Mouse (Mus musculus) Patski (cell line): Measurements from ENCODE around the gene Crocc. TPM values are rescaled to one million over a fixed set of nuclear protein-coding genes. Genes with fewer than 3 reads are reported as not detected.

Experiments
- ATAC-seq: fragments of 100-300 bp; one replicate; pipeline ENCODE4 v1.8.0; 2021
- CTCF ChIA-PET: fragments of 350-600 bp; sonication (Branson Sonifier 250); formaldehyde crosslinking; loops from one replicate; lab custom pipeline; 2022; ENCODE audit warnings: inconsistent platforms; lab: Charles Lee
- POLR2A ChIA-PET: fragments of 350-600 bp; sonication (Branson Sonifier 250); formaldehyde crosslinking; loops from one replicate; lab custom pipeline; 2022; ENCODE audit warnings: antibody characterized with exemption, inconsistent platforms; lab: Charles Lee
- DNase-seq: peaks from one replicate; pipeline ENCODE4 v3.0.0-alpha.2; 2011; ENCODE audit warnings: low read depth, low spot score
- H3K27me3 ChIP-seq: fragments of 371-371 bp; one replicate; pipeline ENCODE4 v1.5.1; 2021
- CTCF ChIP-seq: fragments of 100-300 bp; IDR thresholded peaks from one replicate; pipeline ENCODE4 v1.5.1; 2021
- in situ Hi-C: fragments of 300-500 bp; cut with MboI; formaldehyde crosslinking; loops from 3 replicates; pipeline ENCODE4 v1.11.1; 2018; ENCODE audit warnings: low pct_unique_long_range_greater_than_20kb, mixed read lengths
- polyA plus RNA-seq: library from polyadenylated mRNA; unstranded; gene quantifications from one replicate; pipeline ENCODE4 v1.2.3, GENCODE M21; 2021

Crocc gene
- polyA plus RNA-seq, 1 experiment from 2014 or later, result 11.9 TPM

GRCm38 (mm10) chr4:141021614-141021929, 38.8 kb downstream of the Crocc start:
- H3K27me3 ChIP-seq, result no peaks in the 10 kb centered on the region
- ATAC-seq, result no peak
- no peak for TF ChIP-seq CTCF
- no peak for DNase-seq
- POLR2A ChIA-PET, result interaction anchor here (0.7 to 0.9 kb wide), 2 partner anchors 9 to 13 kb away, joined by 4 to 5 read pairs; no protein-coding TSS in a partner anchor
- CTCF ChIA-PET, result interaction anchor here (1.3 to 3.5 kb wide), 2 partner anchors 10 to 38 kb away, joined by 3 to 13 read pairs; no protein-coding TSS in a partner anchor
- in situ Hi-C loops, result loop anchor here (5.0 kb wide), 1 partner anchor 39 kb away; no protein-coding TSS in a partner anchor

DNA sequence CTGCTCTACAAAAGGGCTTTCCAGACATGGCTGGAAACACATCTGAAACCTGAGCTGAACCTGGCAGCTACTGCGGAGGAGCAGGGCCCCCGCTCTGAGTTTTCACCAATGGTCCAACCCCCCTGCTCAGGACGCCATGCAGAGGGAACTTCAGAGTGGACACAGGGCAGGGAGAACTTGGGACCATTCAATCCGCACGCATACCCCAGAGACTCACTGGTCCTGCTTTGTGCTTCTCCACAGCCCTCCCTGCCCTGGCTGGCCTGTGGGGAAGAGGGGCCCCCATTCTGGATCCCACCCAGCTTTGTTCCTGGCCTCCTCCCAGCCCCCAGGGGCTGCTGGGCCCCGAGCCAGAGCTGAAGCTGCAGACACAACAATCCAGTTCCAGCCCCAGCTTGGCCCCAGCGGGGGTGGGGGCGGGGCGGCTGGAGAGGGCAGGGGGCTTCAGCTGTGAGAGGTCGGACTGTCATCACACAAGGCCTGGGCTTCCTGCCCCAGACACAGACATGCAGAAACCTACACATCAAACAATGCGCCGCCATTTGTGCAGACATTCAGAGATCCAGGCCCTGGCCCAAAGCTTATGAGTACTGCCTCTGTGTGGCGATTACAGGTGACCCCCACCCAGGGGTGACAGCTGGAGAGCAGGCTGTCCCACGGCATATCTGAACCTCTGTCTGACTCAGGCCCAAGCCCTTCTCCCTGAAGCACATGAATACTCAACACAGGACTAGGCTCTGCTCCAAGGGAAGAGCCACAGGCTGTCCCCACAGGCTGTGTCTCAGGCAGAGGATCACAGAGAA, 39.3 kb downstream of the Crocc start:
- ATAC-seq (no peak), DNase-seq (no peak)
- ChIA-PET POLR2A (interaction anchor here (0.8 kb wide), 1 partner anchor 49 kb away, joined by 3 read pairs; no protein-coding TSS in a partner anchor), CTCF (interaction anchor here (1.3 to 3.5 kb wide), 2 partner anchors 11 to 38 kb away, joined by 3 to 13 read pairs; no protein-coding TSS in a partner anchor)
- in situ Hi-C loops, result loop anchor here (5.0 kb wide), 1 partner anchor 39 kb away; no protein-coding TSS in a partner anchor
- TF ChIP-seq CTCF, result no peak
- H3K27me3 ChIP-seq, result no peaks in the 10 kb centered on the region

DNA sequence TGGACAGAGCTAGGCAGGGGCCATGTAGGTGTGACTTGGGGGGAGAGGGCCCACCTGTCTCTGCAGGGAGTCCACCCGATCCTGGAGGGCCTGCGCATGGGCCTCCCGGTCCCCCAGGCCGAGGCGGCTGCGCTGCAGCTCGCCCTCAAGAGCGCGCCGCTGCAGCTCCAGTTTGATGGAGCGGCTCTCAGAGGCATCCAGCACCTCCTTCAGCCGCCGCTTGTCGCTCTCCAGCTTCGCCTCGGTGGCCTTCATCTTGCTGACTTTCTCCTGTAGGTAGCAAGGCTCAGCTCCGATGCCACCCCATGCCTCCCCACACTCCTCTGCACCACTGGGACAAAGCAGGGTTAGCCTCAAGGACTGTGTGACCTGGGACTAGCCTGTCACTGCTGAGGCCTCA, 40.1 kb downstream of the Crocc start:
- in situ Hi-C loops, result loop anchor here (5.0 kb wide), 1 partner anchor 38 kb away; no protein-coding TSS in a partner anchor
- no peaks in the 10 kb centered on the region for H3K27me3 ChIP-seq
- no peak for DNase-seq
- no peak for TF ChIP-seq CTCF
- ChIA-PET POLR2A (no interaction called here), CTCF (interaction anchor here (1.3 to 3.5 kb wide), 3 partner anchors 12 to 37 kb away, joined by 3 to 13 read pairs (median 4); no protein-coding TSS in a partner anchor)
- ATAC-seq, result no peak

GRCm38 (mm10) chr4:141017657-141018436, 42.5 kb downstream of the Crocc start:
- in situ Hi-C loops, result no loop called here
- ChIA-PET POLR2A (no interaction called here), CTCF (no interaction called here)
- no peak for DNase-seq
- ATAC-seq, result no peak
- no peak for TF ChIP-seq CTCF
- H3K27me3 ChIP-seq, result no peaks in the 10 kb centered on the region

DNA sequence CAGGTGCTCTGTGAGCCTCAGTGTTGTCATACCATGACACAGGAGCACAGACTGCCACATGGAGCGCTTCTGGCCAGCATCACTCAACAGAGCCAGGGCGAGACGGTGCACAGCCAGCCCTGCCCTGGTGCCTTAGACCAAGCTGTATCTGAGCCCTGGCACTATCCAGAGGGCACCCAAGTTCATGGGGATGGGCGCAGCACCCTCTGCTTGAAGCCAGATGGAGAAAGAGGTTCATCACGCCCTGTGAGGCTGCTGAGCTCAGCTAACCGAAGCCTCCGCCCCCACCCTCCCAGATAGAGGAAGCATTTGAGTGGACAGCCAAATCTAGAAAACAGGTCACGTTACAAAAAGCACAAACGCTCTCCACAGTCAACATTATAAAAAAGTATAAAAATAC, 44.0 kb downstream of the Crocc start:
- DNase-seq (no peak), ATAC-seq (no peak)
- POLR2A ChIA-PET, result no interaction called here
- CTCF ChIA-PET, result no interaction called here
- no peak for TF ChIP-seq CTCF
- in situ Hi-C loops, result no loop called here
- H3K27me3 ChIP-seq, result no peaks in the 10 kb centered on the region

- in situ Hi-C loops, result no loop called here
- POLR2A ChIA-PET, result no interaction called here
- no peak for TF ChIP-seq CTCF
- ATAC-seq (no peak), DNase-seq (no peak)
- CTCF ChIA-PET, result no interaction called here
- H3K27me3 ChIP-seq, result no peaks in the 10 kb centered on the region
These were observed 45.0 kb downstream of the Crocc start for GRCm38 (mm10) chr4:141015356-141015755.

- POLR2A ChIA-PET, result no interaction called here
- H3K27me3 ChIP-seq, result no peaks in the 10 kb centered on the region
- CTCF ChIA-PET, result no interaction called here
- in situ Hi-C loops, result no loop called here
- ATAC-seq (no peak), DNase-seq (no peak)
- TF ChIP-seq CTCF, result no peak
These were observed 45.5 kb downstream of the Crocc start for GRCm38 (mm10) chr4:141014856-141015255.

DNA sequence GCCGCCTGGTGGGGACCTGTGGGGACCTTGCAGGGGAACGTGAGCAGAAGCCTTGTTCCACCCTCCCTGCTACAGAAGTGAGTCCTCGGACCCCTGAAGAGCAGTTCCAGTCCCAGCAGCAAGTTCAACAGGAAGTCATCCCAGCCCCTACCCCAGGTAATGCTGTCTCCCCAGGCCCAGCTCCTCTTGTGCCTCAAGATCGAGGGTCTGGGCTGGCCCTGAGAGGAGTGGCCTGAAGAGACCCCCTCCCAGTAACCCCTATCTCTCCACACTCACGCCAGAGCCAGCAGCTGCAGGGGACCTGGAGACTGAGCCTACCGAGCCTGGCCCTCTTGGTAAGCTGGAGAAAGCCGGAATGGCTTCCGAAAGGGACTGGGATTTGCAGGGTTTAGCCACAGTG, 46.2 kb downstream of the Crocc start:
- in situ Hi-C loops, result no loop called here
- CTCF ChIA-PET, result interaction anchor here (1.2 kb wide), 1 partner anchor 31 kb away, joined by 3 read pairs; no protein-coding TSS in a partner anchor

DNA sequence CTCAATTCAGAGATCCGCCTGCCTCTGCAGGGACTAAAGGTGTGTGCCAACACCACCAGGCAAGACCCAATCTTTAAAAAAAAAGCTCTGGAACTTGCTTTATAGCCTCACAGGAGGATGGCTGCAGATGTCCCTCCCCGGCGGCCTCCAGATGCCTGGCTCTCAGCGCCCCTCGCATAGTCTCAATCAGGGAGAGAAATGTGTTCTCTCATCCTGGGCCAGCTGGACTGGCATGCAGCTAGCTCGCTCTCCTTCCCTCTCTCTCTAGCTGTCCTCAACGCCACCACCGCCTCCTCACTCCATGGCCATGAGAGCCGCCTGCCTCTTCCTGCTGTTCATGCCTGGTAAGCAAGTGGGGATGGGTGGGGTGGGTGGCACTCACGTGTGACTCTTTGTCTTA, 47.8 kb downstream of the Crocc start:
- ChIA-PET POLR2A (interaction anchor here (0.9 to 1.0 kb wide), 2 partner anchors 9 to 29 kb away, joined by 3 to 5 read pairs; no protein-coding TSS in a partner anchor), CTCF (interaction anchor here (1.2 kb wide), 2 partner anchors 19 to 32 kb away, joined by 3 read pairs; no protein-coding TSS in a partner anchor)
- ATAC-seq (no peak), DNase-seq (no peak)
- in situ Hi-C loops, result no loop called here
- TF ChIP-seq CTCF, result no peak
- no peaks in the 10 kb centered on the region for H3K27me3 ChIP-seq

More for the DNA sequence above, 46.2 kb downstream of the Crocc start:
- ATAC-seq, result no peak
- no peak for TF ChIP-seq CTCF
- no peak for DNase-seq
- no peaks in the 10 kb centered on the region for H3K27me3 ChIP-seq
- POLR2A ChIA-PET, result no interaction called here

DNA sequence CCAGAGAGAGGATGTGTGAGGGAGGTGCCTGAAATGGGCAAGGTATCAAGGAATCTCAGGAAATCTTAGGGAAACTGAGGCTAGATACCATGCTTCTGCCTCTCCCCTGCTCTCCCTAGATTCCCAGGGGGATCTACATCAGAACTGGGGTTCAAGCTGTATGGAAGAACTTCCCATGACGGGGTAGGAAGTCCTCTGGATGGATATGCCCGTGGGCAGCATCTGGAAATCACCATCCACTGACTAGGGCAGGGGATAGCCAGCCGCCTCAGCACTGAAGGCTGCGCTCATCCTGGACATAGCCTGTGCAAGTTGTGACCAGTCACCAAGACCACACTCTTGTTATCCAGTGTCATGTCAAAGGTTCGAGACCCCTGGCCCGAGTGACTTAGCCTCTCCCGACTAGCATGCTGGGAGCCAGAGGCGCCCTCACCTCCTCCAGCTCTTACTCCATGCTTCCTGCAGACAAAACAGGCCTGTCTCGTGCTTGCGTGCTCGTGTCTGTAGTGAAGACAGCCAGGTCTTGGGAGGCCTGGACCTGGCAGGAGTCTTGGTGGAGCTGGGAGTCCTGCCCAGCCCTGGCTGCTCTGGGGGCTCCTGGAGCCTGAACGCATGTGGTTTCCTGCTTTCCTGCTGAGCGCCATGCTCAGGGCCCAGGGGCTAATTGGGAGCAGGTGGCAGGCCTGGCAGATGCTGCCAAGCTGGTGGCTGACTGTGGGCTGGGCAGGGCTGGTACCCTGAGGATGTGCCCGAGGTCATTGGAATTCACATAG, 48.6 kb downstream of the Crocc start:
- DNase-seq (no peak), ATAC-seq (no peak)
- ChIA-PET POLR2A (interaction anchor here (0.6 kb wide), 1 partner anchor 26 kb away, joined by 3 read pairs; no protein-coding TSS in a partner anchor), CTCF (no interaction called here)
- TF ChIP-seq CTCF, result no peak
- in situ Hi-C loops, result no loop called here
- no peaks in the 10 kb centered on the region for H3K27me3 ChIP-seq
